Mouse (Mus musculus) hindbrain, postnatal 0 days (tissue): ENCODE results near the gene Tmeff1. TPM values are rescaled to one million over a fixed set of nuclear protein-coding genes. Genes with fewer than 3 reads are reported as not detected.

Source experiments
- ATAC-seq: fragments of 200-750 bp; cut with Nextera tagmentation; 2 replicates; pipeline ENCODE4 v1.8.0; 2017; ENCODE audit warnings: mild to moderate bottlenecking, moderate TSS enrichment, moderate library complexity
- DNase-seq: peaks from one replicate; pipeline ENCODE4 v3.0.0-alpha.2; 2015; ENCODE audit warnings: low spot score
- H3K27ac ChIP-seq: fragments of 300-500 bp; sonication (generic); 2 replicates; pipeline ENCODE4 v1.5.1; 2014; ENCODE audit warnings: mild to moderate bottlenecking
- H3K27me3 ChIP-seq: fragments of 300-500 bp; sonication (generic); 2 replicates; pipeline ENCODE4 v1.6.1; 2014; ENCODE audit warnings: low read length, mixed read lengths; ENCODE audit not compliant: insufficient read depth
- H3K36me3 ChIP-seq: fragments of 300-500 bp; sonication (generic); 2 replicates; pipeline ENCODE4 v1.6.1; 2014; ENCODE audit warnings: low read length, mixed read lengths; ENCODE audit not compliant: insufficient read depth
- H3K4me1 ChIP-seq: fragments of 300-500 bp; sonication (generic); 2 replicates; pipeline ENCODE4 v1.6.1; 2014; ENCODE audit warnings: antibody characterized with exemption, low read length, mixed read lengths; ENCODE audit not compliant: insufficient read depth
- H3K4me2 ChIP-seq: fragments of 300-500 bp; sonication (generic); 2 replicates; pipeline ENCODE4 v1.6.1; 2014; ENCODE audit warnings: low read depth, mild to moderate bottlenecking, low read length, moderate library complexity, mixed read lengths
- H3K4me3 ChIP-seq: fragments of 300-500 bp; sonication (generic); 2 replicates; pipeline ENCODE4 v1.5.1; 2014; ENCODE audit warnings: low read length
- H3K9ac ChIP-seq: fragments of 300-500 bp; sonication (generic); replicated peaks from 2 replicates; pipeline ENCODE4 v1.6.1; 2014; ENCODE audit warnings: mild to moderate bottlenecking, low read length, moderate library complexity, mixed read lengths
- H3K9me3 ChIP-seq: fragments of 300-500 bp; sonication (generic); 2 replicates; pipeline ENCODE4 v1.6.1; 2016; ENCODE audit warnings: low read length, mixed read lengths
- CTCF ChIP-seq: IDR thresholded peaks from 2 replicates; pipeline ENCODE4 v1.5.1; 2016; ENCODE audit warnings: antibody characterized with exemption, control low read depth, low read depth
- WGBS: fragments of 180-500 bp; shearing (Covaris S2); extraction: QIAGEN DNeasy Blood & Tissue Kit; methylation state at CpG from one replicate; pipeline ENCODE4 v1.1.7; 2014; 5-methylcytosine and 5-hydroxymethylcytosine counted together
- polyA plus RNA-seq: library from polyadenylated mRNA; unstranded; fragments of >200 nt; fragmentation: Nextera tagmentation; extraction: Ambion mirVana; gene quantifications from 2 replicates; pipeline ENCODE4 v1.2.1, GENCODE M21; 2015
- total RNA-seq: library from RNA; depleted of rRNA; stranded (reverse); fragments of >200 nt; gene quantifications from 2 replicates; pipeline ENCODE4 v1.2.3, GENCODE M21; 2014

The Tmeff1 gene
- total and polyA plus RNA-seq, 2 experiments from 2014 or later: 193 to 195 TPM

- no peaks in the 10 kb centered on the region for H3K9me3 ChIP-seq
- WGBS: 44% methylated on average over 2 of the region's 2 CpGs
- ATAC-seq (no peak), DNase-seq (no peak)
- no peak for TF ChIP-seq CTCF
- H3K27ac ChIP-seq: no peak overlapping the region
- no peak overlapping the region for H3K4me2 ChIP-seq
- no peak overlapping the region for H3K9ac ChIP-seq
- H3K27me3 ChIP-seq: no peaks in the 10 kb centered on the region
- H3K36me3 ChIP-seq: no peaks in the 10 kb centered on the region
- H3K4me1 ChIP-seq: no peaks in the 10 kb centered on the region
- no peak overlapping the region for H3K4me3 ChIP-seq
Measured at GRCm38 (mm10) chr4:48582941-48583340, 2.0 kb upstream of the Tmeff1 start.

DNA sequence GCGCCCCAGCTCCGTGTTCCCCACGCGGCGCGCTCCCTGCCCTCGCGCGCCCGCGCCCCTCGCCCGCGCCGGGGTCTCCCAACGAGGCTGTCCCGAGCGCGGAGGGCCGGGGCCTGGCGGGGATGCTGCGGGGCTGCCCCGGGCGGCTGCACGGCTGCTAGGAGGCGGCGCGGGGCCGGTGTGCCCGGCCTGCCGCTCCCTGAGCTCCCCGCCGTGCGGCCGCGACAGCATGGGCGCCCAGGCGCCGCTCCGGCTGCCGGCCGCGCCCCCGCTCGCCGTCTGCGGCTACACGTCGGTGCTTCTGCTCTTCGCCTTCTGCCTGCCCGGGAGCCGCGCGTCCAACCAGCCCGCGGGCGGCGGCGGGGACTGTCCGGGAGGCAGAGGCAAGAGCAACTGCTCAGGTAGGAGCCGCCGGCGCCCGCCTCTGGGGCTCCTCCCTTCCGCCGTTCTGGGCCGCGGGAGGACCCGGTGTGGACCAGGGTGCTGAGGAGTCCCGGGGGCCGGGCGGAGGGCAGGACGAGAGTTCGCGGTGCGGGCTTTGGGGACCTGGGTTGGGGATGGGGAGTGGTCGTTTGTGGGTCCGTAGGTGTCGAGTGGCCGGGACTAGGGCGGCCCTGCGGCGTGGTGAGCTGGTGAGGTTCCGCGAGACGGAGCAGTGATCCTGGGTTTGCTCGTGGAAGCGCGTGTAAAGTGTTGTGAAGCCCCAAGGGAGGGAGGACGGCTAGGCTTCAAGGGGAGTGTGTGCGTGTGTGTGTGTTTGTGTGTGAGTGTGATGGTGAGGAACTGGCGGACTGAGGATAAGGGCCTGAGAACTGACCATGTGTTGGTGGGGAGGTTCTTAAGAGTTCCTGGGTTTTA is 496 bp downstream of the Tmeff1 start:
- no peaks in the 10 kb centered on the region for H3K36me3 ChIP-seq
- H3K4me3 ChIP-seq: peak overlapping the region; percentile 76
- H3K4me2 ChIP-seq: peak overlapping the region; percentile 81
- TF ChIP-seq CTCF: no peak
- peak; percentile 60 for DNase-seq
- H3K27me3 ChIP-seq: no peaks in the 10 kb centered on the region
- H3K9me3 ChIP-seq: no peaks in the 10 kb centered on the region
- H3K4me1 ChIP-seq: no peaks in the 10 kb centered on the region
- peak overlapping the region; percentile 94 for H3K27ac ChIP-seq
- peak; percentile 73 for ATAC-seq
- H3K9ac ChIP-seq: peak overlapping the region; percentile 88
- 2% methylated on average over 62 of the region's 92 CpGs for WGBS

GRCm38 (mm10) chr4:48586099-48586821 is 1.3 kb downstream of the Tmeff1 start:
- H3K4me3 ChIP-seq: peak overlapping the region; percentile 76
- H3K9me3 ChIP-seq: no peaks in the 10 kb centered on the region
- H3K27me3 ChIP-seq: no peaks in the 10 kb centered on the region
- DNase-seq (peak; percentile 70), ATAC-seq (peak; percentile 39)
- 3% methylated on average over 12 of the region's 12 CpGs for WGBS
- H3K9ac ChIP-seq: peak overlapping the region; percentile 88
- H3K36me3 ChIP-seq: no peaks in the 10 kb centered on the region
- H3K4me1 ChIP-seq: no peaks in the 10 kb centered on the region
- TF ChIP-seq CTCF: 0 out of 2 replicates have a peak, but pooled peaks have one; percentile 24
- H3K4me2 ChIP-seq: peak overlapping the region; percentile 81
- peak overlapping the region; percentile 94 for H3K27ac ChIP-seq

DNA sequence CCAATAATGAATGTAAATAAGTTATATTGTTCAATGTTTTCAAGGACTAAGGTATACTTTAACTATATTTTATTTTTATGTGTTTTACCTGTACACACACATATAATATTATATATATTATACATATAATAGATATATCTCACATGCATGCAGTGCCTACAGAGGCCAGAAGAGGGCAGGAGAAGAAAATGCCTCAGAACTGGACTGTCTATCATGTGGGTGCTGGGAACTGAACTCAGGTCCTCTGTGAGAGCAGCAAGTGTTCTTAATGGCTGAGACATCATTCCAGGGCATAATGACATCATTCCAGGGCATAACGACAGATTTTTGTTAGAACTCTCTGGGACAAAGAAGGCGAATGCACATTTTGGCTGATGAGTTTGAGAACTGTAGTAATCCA is 2.6 kb downstream of the Tmeff1 start:
- DNase-seq (no peak), ATAC-seq (no peak)
- H3K9ac ChIP-seq: no peak overlapping the region
- H3K4me3 ChIP-seq: no peak overlapping the region
- H3K4me1 ChIP-seq: 0 out of 2 replicates have a peak, but pooled peaks cover 3% of the 10 kb centered on the region
- H3K4me2 ChIP-seq: no peak overlapping the region
- H3K27ac ChIP-seq: no peak overlapping the region
- H3K27me3 ChIP-seq: no peaks in the 10 kb centered on the region
- WGBS: 98% methylated on average over 2 of the region's 2 CpGs
- no peaks in the 10 kb centered on the region for H3K36me3 ChIP-seq
- H3K9me3 ChIP-seq: no peaks in the 10 kb centered on the region
- TF ChIP-seq CTCF: peak; percentile 48

- no peaks in the 10 kb centered on the region for H3K36me3 ChIP-seq
- H3K9ac ChIP-seq: no peak overlapping the region
- 62% methylated on average over 9 of the region's 9 CpGs for WGBS
- no peak for ATAC-seq
- no peak for DNase-seq
- TF ChIP-seq CTCF: no peak
- H3K4me2 ChIP-seq: no peak overlapping the region
- H3K9me3 ChIP-seq: no peaks in the 10 kb centered on the region
- no peaks in the 10 kb centered on the region for H3K27me3 ChIP-seq
- no peak overlapping the region for H3K27ac ChIP-seq
- 0 out of 2 replicates have a peak, but pooled peaks cover 3% of the 10 kb centered on the region for H3K4me1 ChIP-seq
- no peak overlapping the region for H3K4me3 ChIP-seq
Measured at GRCm38 (mm10) chr4:48588576-48588975, 3.6 kb downstream of the Tmeff1 start.

GRCm38 (mm10) chr4:48590862-48591261 is 5.9 kb downstream of the Tmeff1 start:
- Histone ChIP-seq H3K4me1 (0 out of 2 replicates have a peak, but pooled peaks cover 3% of the 10 kb centered on the region), H3K36me3 (no peaks in the 10 kb centered on the region), H3K9ac (no peak overlapping the region), H3K27me3 (no peaks in the 10 kb centered on the region), H3K27ac (no peak overlapping the region), H3K4me2 (no peak overlapping the region), H3K9me3 (no peaks in the 10 kb centered on the region), H3K4me3 (no peak overlapping the region)
- no peak for ATAC-seq
- no peak for TF ChIP-seq CTCF
- no peak for DNase-seq
- 80% methylated on average over 7 of the region's 7 CpGs for WGBS
